Mouse (Mus musculus) MEL (cell line): ENCODE results near the gene Mbd6.

Experiments
- CHD2 ChIP-seq: IDR thresholded peaks from 2 replicates; pipeline ENCODE4 v1.6.1; 2011; ENCODE audit warnings: low read length, improper control_type of control experiment
- CTCF ChIP-seq, 3 experiments: IDR thresholded peaks in 2 of 3; conservative IDR thresholded peaks in 1 of 3; 2 replicates each; pipeline ENCODE4 v1.5.1; 2011 to 2012; ENCODE audit warnings: low read length in 3 of 3, low read depth in 2 of 3, mild to moderate bottlenecking in 2 of 3, improper control_type of control experiment in 1 of 3, inconsistent platforms in 1 of 3, mixed read lengths in 1 of 3, moderate library complexity in 1 of 3; ENCODE audit not compliant: control insufficient read depth in 1 of 3, insufficient read depth in 1 of 3, poor library complexity in 1 of 3, severe bottlenecking in 1 of 3
- JUND ChIP-seq: IDR thresholded peaks from 2 replicates; pipeline ENCODE4 v1.6.1; 2011; ENCODE audit warnings: low read depth, mild to moderate bottlenecking, improper control_type of control experiment, low read length
- POLR2A ChIP-seq, 2 experiments: IDR thresholded peaks; 2 replicates each; pipeline ENCODE4 v1.6.1; 2011 to 2012; ENCODE audit warnings: low read length in 2 of 2, mild to moderate bottlenecking in 2 of 2, control low read depth in 1 of 2, improper control_type of control experiment in 1 of 2, low read depth in 1 of 2, moderate library complexity in 1 of 2; ENCODE audit not compliant: control insufficient read depth in 1 of 2, insufficient read depth in 1 of 2, poor library complexity in 1 of 2
- TCF12 ChIP-seq: IDR thresholded peaks from 2 replicates; pipeline ENCODE4 v1.6.1; 2014; ENCODE audit warnings: low read depth, mild to moderate bottlenecking, inconsistent platforms, low read length, improper control_type of control experiment, moderate library complexity

- TF ChIP-seq CHD2 (no peak), CTCF (IDR thresholded peaks at IDR 0.05 in 2 of 3, conservative IDR thresholded peaks at IDR 0.05 in 1 of 3; ENCODE audit: control insufficient read depth in 1 of 3, insufficient read depth in 1 of 3, low read depth in 2 of 3, low read length in 3 of 3, poor library complexity in 1 of 3, severe bottlenecking in 1 of 3) (peak in 2 of 3 experiments; percentile 8 to 27; a peak in 1 of 6 replicates), JUND (no peak), TCF12 (no peak), POLR2A (IDR thresholded peaks at IDR 0.05; ENCODE audit: control insufficient read depth in 1 of 2, insufficient read depth in 1 of 2, low read depth in 1 of 2, low read length in 2 of 2, poor library complexity in 1 of 2) (no peak)
These were observed 46.5 kb upstream of the Mbd6 start for GRCm38 (mm10) chr10:127335271-127335670.
